Mouse (Mus musculus) retina, postnatal 7 days (tissue): ENCODE data around the gene Crtc2.
A peak's percentile ranks its signal among the peaks of the same experiment; 100 is the strongest.

Experiments used
- DNase-seq: peaks from one replicate; pipeline ENCODE4 v3.0.0-alpha.2; 2012; ENCODE audit warnings: low read depth, low spot score

Crtc2 gene

GRCm38 (mm10) chr3:90253653-90254418 lies at the start of gene Crtc2:
Crtc2 (plus strand) TSS chr3:90254163.
- peak; percentile 93 for DNase-seq

- DNase-seq: no peak
These were observed 49.4 kb upstream of the Crtc2 start for GRCm38 (mm10) chr3:90204582-90204981.

- DNase-seq: no peak
These were observed 45.3 kb upstream of the Crtc2 start for GRCm38 (mm10) chr3:90208662-90209061.

GRCm38 (mm10) chr3:90209908-90210566 lies 43.9 kb upstream of the Crtc2 start:
- no peak for DNase-seq

- DNase-seq: no peak
These were observed 42.2 kb upstream of the Crtc2 start for GRCm38 (mm10) chr3:90211475-90212398.

- no peak for DNase-seq
These were observed 41.2 kb upstream of the Crtc2 start for GRCm38 (mm10) chr3:90212723-90213122.

- peak; percentile 87 for DNase-seq
These were observed 40.5 kb upstream of the Crtc2 start, which contains the start of the genes Rps27 and Rab13 for GRCm38 (mm10) chr3:90213377-90213866. Rps27 (minus strand) TSS chr3:90213651. Rab13 (plus strand) TSS chr3:90213695.

- no peak for DNase-seq
These were observed 39.8 kb upstream of the Crtc2 start for GRCm38 (mm10) chr3:90213956-90214684.

GRCm38 (mm10) chr3:90215825-90216380 lies 38.1 kb upstream of the Crtc2 start:
- DNase-seq: no peak

GRCm38 (mm10) chr3:90220088-90220487 lies 33.9 kb upstream of the Crtc2 start:
- peak; percentile 31 for DNase-seq

- no peak for DNase-seq
These were observed 33.4 kb upstream of the Crtc2 start for GRCm38 (mm10) chr3:90220531-90220951.

- no peak for DNase-seq
These were observed 32.8 kb upstream of the Crtc2 start for GRCm38 (mm10) chr3:90221123-90221522.

GRCm38 (mm10) chr3:90222455-90222854 lies 31.5 kb upstream of the Crtc2 start:
- no peak for DNase-seq

GRCm38 (mm10) chr3:90222941-90223340 lies 31.0 kb upstream of the Crtc2 start:
- no peak for DNase-seq

GRCm38 (mm10) chr3:90224331-90224730 lies 29.6 kb upstream of the Crtc2 start:
- DNase-seq: no peak

- no peak for DNase-seq
These were observed 22.9 kb upstream of the Crtc2 start for GRCm38 (mm10) chr3:90231075-90231474.

GRCm38 (mm10) chr3:90231507-90232333 lies 22.2 kb upstream of the Crtc2 start, which contains the start of gene Jtb:
Jtb (plus strand) TSS chr3:90231597.
- DNase-seq: peak; percentile 89

- no peak for DNase-seq
These were observed 12.7 kb upstream of the Crtc2 start for GRCm38 (mm10) chr3:90241251-90241650.

GRCm38 (mm10) chr3:90241669-90242358 lies 12.1 kb upstream of the Crtc2 start:
- no peak for DNase-seq
